Mouse (Mus musculus) forelimb bud, embryonic 11.5 days (tissue): ENCODE data around the gene Fibcd1.

ENCODE experiments used
- DNase-seq: peaks from one replicate; pipeline ENCODE4 v3.0.0-alpha.2; 2012; ENCODE audit warnings: low read depth, low spot score

Fibcd1 gene

DNA sequence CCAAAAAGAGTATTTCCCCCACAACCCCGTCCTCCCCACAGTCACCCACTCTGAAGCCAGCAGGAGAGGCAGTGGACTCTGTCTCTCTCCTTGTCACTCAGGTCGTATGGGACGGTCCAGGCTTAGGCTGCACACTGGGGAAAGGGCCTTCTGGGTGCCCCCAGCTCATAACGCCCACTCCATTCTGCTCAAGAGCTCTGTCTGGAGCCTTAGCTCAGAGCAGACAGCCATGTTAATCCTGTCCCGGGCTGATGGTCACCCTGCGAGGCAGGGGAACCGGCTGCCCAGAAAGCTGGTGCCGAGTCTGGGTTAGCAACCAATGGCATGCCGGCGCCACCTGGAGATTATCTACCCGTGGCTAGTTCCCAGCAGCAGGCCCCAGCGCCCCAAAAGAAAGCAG, 12.7 kb upstream of the Fibcd1 start:
- no peak for DNase-seq

DNA sequence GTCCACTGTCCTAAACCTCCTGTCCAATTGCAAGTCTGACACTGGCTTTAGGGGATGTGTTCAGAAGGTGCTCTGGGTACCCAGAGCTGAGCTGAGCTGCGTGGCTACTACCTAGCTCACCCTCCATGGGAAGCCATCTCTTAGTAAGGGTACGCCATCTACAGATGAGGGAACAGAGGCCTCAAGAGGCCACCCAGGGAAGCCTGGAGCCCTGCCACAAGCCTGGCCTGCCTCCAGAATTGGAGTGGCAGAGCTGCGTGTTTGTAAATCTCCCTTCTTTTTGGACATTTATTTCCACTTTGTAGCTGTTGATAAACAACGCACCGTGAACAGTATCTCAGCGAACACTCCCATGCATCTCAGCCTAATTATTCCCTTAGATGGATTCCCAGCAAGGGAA, 11.4 kb upstream of the Fibcd1 start:
- DNase-seq, result no peak

- no peak for DNase-seq
Measured at GRCm38 (mm10) chr2:31855991-31856390, 10.2 kb upstream of the Fibcd1 start.

DNA sequence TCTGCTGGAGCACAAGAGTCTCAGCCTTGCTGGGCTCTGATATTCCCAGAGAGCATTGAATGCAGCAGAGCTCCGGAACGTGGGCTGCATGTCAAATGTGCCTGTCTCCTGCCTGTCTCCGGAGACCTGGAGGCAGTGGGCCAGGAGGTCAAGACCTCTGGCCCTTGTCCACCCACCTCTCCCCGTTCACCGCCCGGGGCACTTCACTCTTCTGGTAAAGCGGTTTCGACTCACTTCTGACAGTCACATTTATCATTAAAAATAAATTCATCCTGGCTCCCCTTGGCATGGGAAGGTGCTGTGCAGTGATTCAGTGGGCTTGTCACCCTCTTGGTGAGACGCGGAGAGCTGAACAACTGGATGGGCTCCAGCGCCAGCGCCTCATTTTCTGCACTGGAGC, 4.3 kb upstream of the Fibcd1 start:
- DNase-seq, result no peak

GRCm38 (mm10) chr2:31847908-31848307, 2.1 kb upstream of the Fibcd1 start:
- no peak for DNase-seq

DNA sequence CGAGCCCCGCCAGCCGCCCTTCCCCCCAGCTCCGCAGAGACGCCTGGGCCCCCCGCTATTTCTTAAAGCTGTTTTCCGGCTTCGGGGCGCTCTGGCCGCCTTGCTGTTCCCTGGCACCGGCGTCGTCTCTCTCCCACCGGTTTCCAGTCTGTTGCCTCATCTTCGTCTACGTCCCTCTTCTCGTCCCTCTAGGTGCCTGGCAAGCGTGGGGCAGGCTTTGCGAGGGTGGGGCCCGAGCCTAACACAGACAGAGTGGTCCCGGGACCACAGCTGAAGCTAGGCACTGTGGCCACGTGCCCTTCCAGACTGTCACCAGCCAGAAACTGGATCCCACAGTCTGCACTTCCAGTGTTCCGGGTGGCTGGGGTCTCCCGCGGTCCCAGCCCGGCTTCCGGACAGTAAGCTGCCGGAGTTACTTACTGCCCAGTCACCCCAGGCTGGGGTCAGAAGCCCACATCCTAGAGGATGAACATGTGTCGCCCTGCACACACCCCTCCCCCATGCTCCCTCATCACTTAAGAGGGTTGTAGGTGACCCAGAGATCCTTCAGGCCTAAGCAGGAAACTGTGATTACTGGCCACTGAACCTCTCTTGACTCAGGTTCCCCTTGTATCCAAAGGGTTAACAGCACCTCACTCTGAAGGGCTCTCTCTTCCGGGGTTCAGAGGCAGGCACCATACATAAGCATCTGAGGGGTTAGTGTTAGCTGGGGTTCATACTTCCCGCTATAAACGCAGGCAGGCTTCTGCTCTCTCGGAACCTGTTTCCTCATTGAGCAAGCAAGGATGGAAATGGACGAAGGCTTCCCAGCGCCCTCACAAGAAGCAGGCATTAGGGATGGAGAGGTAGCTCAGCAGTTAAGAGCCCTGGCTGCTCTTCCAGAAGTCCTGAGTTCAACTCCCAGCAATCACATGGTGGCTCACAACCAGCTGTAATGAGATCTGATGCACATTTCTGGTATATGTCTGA, 1.2 kb upstream of the Fibcd1 start:
- DNase-seq, result no peak

- no peak for DNase-seq
Measured at GRCm38 (mm10) chr2:31845512-31845895, 301 bp downstream of the Fibcd1 start.

- no peak for DNase-seq
Measured at GRCm38 (mm10) chr2:31844729-31845136, 1.1 kb downstream of the Fibcd1 start.

DNA sequence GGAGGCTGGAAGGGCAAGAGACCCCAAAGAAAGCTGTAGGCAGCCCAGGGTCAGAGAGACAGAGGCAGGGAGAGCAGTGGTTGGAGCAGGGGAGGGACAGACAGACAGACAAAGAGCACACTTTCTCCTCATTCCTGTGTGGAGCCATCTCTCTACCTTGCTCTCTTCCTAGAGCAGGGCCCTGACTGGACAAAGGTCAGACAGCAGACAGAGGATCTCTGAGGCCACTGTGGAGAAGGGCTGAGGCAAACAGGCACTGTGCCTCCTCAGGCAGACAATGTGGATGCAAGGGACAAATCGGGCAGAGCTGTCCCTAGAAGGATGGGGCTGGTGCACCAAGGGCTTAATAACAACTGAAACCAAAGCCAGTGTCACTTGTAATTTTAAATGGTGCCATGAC, 6.9 kb downstream of the Fibcd1 start:
- DNase-seq, result no peak

DNA sequence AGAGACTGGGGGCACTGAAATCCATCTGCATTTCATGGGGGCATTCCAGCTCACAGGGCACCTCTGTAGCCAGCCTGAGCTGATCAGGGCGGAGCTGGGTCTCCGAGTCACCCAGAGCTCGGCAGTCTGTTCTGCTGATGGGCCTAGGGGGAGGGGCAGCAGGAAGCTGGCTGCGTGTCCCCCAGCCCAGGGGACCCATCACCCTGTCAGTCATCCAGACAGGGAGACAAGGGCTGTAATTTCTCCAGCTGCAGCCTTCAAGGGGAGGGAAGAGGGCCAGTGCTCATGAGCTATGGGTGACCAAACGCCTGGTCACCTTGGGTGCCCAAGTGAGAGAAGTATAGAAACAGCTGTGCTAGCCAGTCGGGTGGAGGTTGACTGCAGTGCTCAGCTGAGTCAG, 8.8 kb downstream of the Fibcd1 start:
- no peak for DNase-seq

- no peak for DNase-seq
Measured at GRCm38 (mm10) chr2:31836091-31836490, 9.7 kb downstream of the Fibcd1 start.

DNA sequence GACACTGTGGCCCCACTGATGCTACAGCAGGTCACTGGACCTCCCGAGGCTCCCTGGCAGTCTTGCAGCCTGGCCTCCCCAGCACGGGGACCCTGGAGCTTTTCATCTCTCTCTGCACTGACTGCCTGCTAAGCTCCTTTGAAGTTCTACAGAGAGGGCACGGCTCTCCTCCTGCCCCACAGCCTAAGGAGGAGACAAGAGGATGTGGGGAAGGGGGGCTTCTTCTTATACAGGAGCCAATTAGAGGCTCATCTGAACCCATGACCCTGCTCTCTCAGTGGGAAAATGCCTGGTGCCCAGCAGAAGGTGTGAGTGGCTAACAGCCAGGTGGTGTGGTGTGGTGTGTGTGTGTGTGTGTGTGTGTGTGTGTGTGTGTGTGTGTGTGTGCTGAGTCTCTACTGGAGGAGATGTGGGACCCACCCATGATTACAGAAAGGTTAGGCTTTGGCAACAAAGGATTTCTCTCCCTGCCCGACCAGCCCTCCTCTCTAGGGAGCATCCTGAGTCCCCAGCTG, 17.4 kb downstream of the Fibcd1 start:
- DNase-seq, result no peak

DNA sequence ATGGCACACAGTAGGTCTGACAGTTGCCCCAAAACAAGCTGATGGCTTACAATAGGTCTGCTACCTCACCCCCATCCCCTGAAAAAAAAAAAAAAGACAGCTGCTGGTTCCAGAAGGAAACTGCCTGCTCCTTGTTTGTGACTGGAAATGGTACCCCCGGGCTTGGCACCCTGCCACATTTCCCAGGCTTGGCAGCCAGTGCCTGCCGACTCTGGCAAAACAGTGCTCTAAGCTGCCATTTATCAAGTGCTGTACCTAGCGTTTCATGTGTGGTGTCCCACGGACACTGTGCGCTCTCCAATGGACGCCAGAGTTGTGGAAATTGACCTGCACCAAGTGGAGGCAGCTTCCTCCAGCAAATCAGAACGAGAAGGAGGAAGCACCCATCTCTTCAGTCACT, 17.9 kb downstream of the Fibcd1 start:
- no peak for DNase-seq

GRCm38 (mm10) chr2:31826094-31827085, 19.4 kb downstream of the Fibcd1 start:
- DNase-seq, result no peak

DNA sequence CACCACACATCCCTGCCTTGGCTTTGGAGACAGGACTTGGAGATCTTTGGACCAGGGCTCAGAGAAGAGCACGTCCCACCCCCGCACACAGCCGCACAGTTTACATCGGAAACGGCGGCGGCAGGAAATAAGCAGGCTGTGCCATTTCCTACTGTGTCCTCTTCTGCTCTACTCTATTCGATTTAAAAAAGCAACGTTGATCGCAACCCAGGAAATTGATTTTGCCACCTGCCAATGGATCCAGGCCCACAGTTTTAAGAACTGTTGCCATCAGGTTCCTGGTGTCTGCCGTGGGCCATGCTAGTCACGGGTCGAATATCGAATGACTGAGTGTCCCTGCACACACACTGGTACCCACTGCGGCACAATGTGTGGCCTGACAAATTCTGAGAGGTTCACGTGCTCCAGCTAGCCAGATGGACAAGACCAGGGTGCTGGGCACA, 20.3 kb downstream of the Fibcd1 start:
- no peak for DNase-seq

DNA sequence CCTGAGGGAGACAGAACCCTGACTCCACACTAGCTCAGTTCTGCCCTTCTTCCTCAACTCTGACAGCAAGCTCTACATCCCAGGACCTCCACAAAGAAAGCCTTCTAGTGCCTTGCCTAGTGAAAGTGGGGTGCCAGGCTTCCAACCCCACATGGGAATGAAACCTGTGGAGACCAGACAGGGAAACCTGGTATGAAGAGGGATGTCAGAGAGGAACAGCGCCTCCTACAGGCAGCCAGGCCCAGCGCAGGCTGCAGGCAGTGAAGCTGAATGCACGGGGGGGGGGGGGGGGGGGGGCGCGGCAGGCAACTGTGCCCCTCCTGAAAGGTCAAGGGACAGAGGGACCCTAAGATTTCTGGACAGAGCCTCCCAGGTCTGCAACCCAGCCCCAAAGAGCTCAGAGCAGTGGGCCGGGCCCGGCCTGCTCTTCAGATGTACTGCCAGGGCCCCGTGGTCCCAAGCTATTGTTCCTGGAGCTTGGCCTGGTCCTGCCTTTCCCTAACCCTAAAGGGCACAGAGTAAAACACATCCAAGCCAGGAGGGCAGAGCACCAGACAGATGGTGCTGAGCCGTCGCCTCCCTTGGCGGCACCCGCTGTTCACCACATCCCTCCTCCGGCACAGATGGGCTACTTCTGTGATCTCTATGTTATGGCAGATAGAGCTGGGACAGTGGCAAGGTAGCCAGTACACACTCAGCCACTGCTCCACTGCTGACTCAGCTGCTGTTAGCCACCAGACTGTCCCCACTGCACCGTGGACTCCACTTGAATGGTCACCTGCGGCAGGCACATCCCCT, 21.7 kb downstream of the Fibcd1 start:
- no peak for DNase-seq

DNA sequence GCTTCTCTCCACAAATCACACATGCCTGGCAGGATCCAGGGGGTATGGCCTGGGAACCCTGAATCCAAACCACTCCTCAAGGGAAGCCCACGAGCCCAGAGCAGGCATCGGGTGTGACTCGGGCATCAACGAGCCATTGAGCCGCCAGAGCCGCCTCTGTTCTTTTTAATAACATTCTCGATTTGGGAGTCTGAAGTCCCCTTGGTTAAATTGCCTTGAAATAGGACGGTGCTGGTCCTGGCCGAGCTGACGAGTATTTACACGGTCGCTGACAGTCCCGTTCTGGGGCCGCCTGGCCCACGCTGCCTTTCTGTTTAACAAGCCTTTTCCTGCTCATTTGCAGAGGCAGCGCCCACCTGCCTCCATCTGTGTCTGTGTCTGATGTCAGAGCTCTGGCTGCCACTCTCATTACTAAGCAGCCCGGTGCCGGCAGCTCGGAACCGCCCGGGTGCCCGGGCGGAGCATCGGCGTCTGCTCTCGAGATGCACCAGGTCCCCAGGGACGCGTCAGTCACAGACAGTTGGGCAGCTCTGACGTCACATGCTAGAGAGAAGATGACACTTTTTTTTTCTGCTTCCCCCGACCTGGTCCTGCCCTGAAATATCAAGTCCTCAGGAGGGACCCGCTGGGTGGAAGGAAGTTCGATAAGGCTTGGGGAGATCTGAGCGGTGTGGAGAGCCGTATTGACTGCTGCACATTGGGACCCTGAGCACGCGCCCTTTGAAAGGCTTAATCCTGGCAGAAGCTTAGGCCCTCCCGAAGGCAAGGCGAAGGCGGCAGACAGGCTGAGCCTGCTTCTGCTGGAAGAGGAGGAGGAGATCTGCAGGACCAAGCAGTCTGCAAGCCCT, 23.1 kb downstream of the Fibcd1 start:
- no peak for DNase-seq

- peak; percentile 64 for DNase-seq
Measured at GRCm38 (mm10) chr2:31815367-31815766, 30.4 kb downstream of the Fibcd1 start.

- no peak for DNase-seq
Measured at GRCm38 (mm10) chr2:31814699-31815098, 31.1 kb downstream of the Fibcd1 start.

DNA sequence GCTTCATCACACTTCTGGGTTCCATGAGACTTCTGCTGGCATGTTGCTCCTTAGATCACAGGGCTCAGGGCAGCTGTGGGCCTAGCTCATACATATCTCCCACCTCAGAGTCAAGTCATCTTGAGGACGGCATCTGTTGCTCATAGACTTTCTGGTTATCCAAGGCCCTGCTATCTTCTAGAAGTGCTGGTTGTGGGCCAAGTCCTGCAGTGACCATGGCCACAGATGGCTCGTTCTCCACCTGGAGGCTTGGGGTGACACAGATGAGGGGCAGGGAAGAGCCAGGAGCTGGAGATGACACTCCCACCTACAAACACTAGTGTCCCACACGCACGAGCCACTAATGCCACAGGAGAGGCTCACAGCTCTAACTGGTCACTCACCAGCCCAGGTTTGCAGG, 32.2 kb downstream of the Fibcd1 start:
- no peak for DNase-seq
